Mouse (Mus musculus) WW6 (cell line): Measurements from ENCODE around the gene Egln1.

ENCODE experiments used
- DNase-seq: peaks from one replicate; pipeline ENCODE4 v3.0.0-alpha.2; 2013; ENCODE audit warnings: low read depth, low spot score

Egln1 gene

DNA sequence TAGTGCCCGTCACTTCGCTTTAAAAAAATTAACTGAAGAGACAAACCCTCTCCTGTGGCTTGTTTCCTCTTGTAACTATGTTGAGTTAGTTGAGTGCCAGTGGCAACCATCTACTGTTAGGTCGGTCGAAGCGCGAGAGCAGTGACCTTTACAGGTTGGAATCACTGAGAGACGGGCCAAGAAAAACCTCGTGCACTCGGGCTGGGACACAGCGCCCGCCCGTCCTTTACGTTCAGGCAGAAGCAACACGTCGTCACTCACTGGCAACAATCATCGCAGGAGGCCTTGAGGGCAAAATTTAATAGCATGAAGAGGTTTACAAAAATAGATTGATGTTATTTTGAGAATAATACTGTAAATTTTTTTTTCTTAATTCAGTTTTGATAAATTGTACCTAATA lies 39.2 kb downstream of the Egln1 start:
- DNase-seq, result no peak

DNA sequence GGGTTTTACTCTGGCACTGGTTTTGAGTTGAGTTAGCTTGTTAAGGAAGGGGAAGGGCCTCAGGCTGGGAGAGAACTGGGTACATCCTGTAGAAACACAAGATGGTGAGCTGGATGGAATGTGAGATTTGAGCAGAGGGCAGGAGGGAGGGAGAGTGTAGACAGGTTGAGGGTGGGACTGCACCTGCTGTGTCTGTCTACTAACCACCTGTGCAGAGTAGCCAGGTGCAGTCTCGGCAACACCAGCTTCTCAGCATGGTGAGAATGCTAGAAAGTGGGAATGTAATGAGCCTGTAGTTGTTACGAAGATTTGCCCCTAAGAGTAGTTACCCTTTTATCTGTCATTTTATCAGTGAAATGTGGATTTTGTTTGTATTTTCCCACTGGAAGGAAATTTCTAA lies 43.6 kb downstream of the Egln1 start:
- no peak for DNase-seq

DNA sequence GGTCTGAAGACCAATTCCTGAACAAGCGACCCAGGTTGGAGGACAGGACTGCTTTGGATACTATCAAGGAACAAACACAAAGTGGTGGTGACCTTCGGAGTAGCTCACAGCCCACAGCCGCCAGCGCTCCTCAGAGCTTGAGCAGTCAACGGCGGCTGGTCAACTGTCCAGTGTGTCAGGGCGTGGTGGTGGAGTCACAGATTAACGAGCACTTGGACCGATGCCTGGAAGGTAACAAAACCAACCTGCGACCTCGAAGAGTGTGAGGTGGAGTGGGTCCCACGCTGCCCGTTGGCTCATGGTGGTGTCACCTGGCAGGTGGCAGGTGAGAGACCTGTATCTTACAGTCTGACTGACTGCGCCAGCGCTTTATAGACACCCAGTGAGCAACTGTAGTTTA lies 45.9 kb downstream of the Egln1 start:
- no peak for DNase-seq

DNA sequence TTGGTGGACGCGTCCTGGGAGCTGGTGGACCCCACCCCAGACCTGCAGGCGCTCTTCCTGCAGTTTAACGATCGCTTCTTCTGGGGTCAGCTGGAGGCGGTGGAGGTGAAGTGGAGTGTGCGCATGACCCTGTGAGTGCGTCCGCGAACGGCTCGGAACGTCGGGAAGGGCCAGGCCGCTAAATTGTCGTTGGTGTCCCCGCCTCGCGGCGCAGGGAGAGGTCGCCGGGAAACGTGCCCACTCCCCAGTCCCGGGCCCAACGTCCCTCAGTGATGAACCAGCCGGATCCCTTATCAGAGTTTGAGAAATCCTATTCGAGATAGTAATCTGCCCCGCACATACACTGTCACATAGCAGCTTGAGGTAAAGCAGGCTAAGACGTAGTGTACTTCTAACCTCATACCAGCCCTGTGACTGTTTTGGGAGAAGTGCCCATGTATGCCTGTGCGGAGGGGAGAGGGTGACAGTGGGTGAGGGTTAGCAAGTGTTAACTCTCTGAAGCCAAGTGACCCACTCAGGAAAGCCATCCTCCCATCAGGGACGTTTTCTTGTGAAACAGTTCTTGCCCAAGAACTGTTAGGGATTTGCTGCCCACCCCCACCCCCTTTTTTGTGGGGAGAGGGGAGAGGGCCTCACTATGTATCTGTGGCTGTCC lies 50.7 kb downstream of the Egln1 start:
- no peak for DNase-seq

DNA sequence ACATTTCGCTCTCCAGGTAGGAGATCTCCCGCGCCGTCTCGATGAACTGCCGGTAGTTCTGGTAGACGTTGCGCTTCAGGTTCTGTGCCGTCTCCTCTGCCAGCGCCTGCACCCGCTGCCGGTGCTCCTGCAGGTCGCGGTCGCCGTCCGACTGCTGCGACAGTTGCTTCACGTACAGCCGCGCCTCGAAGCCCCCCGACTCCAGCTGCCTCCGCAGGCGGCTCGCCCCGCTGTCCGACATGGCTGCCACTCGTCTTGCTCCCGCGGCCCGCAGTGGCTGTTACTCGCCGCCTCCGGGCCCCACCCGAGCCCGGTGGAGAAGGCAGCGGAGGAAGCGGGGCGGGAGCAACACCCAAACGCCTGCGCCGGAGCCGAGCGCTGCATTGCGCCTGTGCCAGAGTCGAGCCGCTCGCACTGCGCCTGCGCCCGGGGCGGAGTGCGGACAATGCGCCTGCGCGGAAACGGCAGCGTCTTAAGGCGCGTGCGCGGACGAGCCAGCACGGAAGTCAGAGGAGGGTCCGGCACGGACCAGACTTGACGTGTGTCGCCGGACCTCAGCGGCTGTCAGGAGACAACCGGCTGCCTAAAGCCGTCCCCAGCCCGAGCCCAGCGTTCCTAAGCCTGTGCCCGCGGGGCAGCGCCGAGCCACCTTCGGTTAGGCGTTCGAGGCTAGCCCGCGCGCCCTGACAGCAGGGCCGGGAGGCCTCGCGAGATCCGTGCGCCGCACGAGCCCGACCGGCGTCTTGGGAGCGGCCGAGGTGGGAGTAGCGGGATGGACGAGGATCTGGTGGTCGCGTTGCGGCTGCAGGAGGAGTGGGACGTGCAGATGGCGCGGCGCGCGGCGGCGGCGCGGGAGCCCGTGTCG lies 51.5 kb downstream of the Egln1 start, which contains the start of the genes Exoc8 and Sprtn:
TSS of gene Exoc8 (minus strand) at position 320 of the 865 bp plus-strand sequence.
TSS of gene Sprtn (plus strand) at position 501 of the 865 bp plus-strand sequence.
- peak; percentile 96 for DNase-seq

DNA sequence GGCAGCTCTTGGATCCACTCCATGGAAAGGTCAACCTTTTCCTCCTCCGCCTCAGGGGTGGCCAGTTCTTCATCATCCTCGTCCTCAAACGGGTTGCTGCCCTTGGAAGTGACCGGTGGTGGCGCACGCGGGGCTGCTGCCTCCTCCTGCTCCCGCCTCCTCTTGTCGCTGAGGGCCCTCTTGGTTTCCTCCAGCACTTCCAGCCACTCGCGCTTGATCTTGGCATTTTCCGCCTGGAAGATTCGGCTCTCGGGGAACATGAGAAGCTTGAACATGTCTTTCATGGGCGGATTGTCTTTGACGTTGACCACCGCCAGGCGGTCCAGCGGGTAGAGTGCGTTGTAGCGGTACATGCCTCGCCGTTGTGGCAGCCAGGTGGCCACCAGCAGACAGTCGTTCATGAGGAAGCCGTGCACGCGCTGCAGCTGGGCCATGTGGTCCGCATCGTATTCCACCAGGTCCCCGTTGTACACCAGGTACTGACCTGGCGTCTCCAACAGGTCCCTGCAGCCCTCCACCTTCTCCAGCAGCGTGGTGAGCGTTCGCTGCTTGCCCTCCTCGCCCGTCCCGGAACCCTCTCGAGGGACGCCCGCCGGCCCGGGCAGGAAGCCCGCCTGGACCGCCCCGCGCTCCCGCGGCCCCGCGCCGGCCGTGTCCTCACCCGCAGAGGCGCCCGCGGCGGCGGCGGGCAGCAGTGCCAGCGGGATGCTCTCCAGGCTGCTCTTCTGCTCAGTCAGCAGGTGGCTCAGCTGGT lies 52.3 kb downstream of the Egln1 start:
- DNase-seq, result no peak

DNA sequence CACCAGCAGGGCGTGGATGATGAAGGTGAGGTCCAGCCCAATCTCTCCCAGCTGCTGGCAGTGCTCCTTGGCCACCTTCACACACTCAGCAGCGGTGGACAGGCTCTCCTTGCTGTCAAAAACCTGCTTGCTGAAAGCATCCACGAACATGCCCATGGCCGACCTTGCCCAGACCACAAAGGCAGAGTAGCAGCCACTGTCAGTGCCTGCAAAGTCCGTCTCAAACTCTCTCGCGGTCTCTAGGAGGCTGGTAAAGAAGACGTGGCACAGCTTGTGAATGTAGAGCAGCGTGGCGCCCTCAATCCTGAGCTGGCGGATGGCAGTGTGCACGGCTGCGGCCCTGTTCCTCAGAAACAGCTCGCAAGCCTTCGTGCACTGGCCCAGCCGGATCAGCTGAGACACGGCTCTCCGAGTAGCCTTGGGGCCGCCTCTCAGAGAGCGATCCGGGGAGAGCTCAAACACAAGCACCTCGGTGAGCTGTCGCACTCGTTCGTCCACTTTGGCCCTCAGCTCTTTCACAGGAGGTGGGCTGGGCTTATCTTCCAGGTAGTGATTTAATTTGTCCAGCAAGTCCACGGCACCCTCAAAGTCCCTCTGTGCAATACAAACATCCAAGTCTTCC lies 53.0 kb downstream of the Egln1 start:
- DNase-seq, result no peak

DNA sequence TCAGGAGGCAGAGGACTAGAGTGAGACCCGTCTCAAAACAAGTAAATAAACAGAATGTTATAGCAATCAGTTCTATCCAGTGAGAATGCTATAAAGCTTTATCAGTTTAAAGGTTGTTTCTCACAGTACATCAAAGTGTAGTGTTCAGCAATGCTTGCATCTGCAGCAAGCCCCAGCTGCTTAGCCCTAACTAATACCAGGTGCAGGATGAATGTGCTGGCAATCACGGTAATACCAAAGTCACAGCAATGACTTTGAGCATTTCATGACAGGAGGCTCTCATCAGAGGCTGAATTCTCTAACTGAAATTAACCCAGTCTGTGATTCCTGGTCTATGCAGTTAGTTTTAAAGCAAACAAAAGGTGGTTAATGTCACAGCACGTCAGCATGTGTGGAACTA lies 56.5 kb downstream of the Egln1 start:
- DNase-seq, result no peak

DNA sequence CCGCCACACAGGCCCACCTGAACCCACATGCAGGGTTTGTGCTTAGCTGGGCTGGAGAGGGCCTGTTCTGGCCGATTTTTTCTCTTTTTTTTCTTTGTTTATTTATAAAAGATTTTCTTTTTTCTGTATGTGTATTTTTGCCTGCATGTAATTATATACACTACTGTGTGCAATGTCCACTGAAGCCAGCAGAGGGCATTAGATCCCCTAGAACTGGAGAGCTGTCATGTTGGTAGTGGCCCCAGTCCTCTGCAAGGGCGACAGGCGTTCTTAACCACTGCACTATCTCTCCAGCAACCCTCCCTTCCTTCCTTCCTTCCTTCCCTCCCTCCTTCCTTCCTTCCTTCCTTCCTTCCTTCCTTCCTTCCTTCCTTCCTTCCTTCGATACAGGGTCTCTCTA lies 60.7 kb downstream of the Egln1 start:
- DNase-seq, result no peak

DNA sequence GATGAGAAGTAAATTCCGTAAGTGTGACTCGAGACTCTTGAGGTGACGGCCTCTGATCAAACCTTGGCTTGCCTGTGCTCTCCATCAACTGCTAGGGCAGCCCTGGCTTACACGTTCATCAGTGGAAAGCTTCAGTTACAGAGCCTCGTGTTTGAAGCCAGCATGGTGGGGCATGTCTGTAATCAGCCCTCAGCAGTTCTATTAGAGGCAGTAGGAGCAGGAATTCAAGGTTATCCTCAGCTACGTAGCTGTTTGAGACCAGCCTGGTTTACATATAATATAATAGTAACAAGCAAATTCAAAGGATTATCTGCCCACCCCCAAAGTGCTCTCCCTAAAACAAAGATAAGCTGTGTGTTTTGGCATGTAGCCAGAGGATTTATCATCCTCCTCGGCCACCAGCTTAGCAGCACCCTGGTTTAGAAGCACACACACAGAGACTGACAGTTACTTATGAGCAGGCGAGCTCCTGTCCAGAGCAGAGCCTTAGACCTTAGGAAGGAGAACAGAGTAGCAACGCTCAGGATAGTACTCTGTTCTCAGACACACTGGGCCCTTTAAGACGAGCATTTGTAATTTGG lies 70.1 kb downstream of the Egln1 start:
- no peak for DNase-seq

DNA sequence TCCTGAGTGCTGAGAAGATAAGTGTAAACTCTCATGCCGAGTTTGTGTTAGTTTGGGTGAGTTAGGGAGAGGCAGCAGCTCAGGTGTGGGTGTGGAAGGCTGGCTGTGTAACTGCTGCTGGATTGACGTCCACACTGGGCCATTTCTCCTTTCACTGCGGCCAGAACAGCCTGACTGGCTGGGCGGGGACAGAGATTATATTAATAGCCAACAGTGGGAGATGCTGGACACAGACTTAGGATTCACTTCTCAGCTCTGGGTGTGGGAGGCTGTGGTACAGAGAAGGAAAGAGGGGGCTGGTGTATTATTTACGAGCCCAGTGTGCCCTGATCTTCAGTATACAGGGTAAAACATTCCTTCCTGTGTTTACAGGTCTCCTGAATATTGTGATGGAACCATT lies 71.0 kb downstream of the Egln1 start:
- DNase-seq, result no peak

DNA sequence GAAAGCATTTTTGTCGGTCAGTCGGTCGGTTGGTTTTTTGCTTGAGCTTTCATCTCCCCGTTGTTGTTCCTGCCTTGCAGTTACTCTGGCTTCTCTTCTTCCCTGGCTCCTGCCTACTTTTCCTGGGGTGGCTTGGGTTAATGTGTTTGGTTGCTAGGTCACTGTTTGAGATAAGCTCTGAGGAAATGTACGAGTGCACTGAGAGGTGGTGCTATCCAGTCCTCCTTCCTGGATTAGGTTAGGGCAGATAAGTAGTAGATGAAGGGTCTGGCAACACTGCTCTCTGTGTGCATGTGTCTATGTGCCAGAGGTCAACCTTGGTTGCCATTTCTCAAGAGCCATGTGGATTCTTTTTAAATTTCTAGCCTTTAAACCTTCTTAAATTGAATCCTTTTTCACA lies 76.4 kb downstream of the Egln1 start:
- no peak for DNase-seq

DNA sequence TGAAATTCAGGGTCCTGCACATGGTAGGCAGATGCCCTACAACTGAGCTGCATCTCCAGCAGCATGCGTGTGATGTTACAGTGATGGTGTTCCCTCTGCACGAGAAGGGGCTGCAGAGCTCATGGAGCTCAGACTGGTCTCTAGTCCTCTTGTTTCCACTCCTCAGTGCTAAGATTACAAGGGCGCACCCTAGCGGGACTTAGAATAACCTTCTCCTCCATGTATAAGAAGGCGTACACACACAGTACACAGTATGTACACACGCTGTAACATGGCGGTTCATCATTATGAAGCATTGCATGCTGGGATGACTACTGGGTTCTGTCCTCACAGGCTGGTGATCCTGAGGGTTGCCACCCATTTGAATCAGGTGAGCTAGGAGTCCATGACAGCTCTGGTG lies 77.0 kb downstream of the Egln1 start:
- no peak for DNase-seq

DNA sequence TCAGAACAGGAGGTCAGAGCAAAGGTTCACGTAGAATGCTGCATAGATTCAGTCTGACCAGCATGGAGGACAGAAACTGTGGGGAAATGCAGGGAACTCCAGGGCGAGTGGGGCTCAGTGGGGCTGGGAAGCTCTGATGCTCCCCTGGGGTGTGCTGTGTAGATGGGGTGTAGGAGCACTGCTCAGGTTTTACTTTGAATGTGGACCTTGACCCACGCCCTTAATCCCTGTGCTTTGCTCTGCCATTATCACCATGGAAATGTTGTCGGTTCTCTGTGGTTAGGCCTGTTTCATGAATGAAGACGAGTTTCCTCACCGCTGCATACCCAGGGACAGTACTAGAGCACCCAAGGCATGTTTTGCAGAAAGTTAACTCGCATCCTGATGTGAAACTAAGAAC lies 77.7 kb downstream of the Egln1 start:
- DNase-seq, result no peak

DNA sequence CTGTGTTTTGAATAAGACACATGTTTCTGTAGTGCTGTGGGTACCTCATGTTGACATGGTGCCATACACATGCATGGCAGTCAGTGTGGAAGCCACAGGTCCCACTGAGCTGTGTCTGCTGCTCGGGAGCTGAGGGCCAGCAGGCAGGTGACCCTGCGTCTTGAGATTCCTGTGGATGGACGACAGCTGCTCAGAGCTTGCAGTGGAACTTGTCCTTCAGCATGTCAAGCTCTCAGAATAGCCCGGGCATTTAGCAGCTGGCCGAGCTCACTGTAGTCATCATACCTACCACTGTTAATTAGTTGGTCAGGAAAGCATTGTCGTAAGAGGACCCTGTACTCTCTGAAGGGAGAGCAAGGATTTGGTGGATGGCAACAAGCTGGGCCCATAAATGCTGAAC lies 79.4 kb downstream of the Egln1 start:
- DNase-seq, result no peak

DNA sequence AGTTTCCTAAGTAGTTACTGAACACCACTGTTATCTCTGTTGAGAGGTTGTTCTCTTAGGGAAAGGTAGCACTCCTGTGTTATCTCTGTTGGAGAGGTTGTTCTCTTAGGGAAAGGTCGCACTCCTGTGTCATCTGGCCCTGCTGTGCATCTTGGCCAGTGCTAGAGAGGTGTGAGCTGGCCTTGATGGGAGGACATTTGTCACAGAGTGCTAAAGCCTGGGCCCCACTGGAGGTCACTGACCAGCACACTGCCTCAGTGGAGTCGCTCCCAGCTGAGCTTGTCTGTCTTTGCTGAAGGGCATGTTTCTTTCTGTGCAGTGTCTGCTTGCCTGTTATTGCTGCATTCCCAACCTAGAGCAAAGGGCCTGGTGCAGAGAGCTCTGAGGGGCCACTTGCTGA lies 82.0 kb downstream of the Egln1 start:
- no peak for DNase-seq

DNA sequence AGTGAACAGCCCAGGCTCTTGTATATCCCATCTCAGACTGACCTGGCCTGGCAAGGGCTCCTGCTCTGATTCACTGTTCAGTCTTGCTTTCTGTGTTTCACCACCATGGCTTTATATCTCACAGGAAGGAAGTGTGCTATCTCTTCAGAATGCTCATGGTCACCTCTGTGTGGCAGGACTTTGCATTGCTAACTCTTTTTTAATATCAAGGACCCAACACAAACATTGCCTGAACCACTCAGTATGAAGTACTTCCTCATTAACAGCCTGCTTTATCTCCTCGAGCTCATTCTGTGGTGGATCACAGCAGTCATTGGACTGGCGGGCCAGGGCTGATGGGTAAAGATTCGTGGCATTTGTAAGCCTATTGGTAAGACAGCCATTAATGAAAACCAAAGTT lies 82.5 kb downstream of the Egln1 start:
- DNase-seq, result no peak

DNA sequence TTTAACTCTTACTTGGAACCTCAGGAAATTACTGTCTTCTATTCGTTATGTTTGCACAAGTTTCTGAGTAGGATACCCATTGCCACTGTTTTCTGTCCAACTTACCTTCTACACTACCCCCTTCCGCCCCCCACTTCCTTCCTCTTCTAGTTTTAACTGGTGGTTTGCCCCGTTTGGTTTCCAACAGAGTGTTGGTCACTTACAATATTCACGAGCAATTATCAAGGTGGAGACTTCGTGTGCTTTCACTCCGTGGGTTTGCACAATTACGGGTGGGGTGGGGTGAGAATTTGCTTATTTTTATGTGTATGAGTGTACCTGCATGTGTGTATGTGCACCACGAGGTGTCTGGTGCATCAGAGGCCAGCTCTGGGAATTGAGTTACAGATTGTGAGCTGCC lies 85.4 kb downstream of the Egln1 start:
- no peak for DNase-seq

DNA sequence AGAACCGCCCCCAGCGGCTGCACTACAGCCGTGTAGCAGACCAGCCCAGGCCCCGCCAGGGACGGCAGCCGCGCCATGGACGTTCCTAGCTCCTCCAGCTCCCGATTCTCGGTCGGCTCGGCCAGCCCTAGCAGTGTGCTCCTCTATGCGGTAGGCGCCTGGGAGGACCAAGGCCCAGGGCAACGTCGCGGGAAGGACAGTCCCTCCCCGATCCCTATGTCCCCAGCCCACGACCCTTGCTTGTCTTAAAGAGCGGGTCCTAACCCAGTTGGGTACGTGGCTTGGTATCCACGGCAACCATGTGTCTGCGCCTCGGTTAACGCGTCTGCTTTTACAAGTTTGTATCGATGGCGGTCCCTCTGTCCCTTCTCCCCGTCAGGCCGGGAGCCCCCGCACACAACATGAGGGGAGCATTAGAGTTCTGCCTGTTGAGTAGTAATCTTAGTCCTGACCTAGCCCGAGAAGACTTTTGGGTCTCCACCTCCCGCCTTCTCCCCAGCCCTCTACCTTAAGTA lies 85.9 kb downstream of the Egln1 start:
- DNase-seq, result no peak

DNA sequence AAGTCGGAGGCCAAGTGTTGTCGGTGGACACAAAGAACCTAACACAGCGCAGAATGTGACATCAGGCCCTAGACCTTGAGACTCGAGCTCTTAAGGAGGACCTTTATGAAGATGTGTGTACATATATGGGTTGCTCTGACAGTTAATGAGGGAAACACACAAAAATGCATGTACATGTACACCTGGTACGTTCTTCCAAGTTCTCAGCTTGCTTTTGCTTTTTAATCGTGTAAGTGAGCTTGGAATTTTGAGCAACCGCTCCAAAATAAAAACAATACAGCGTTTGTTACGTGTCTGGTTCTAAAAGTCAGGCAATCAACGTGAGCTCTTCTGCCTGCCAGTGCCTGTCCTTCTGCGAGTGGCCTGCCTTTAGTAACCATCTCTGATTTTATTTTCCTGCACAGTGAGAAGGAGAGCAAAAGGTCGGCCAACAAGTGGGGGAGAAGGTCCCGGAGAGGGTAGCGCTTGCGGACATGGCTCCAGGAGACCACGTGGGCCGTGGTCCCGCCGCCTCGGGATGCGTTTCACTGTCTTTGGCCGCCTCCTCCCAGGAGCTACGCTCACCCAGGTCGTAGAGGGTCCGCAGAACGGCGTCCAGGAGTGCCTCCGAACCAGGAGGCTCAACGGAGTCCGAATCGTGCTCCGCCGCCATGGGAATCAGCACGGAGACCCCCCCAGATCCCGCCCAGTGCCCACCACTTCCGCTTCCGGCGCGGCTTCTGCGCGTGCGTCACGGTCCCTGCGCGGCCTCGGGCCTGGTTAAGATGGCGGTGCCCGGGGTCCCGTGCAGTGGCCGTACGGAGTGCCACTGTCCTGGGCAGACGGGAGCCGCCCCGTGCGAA lies 86.6 kb downstream of the Egln1 start, which contains the start of the genes Gnpat and 2810004N23Rik:
TSS of gene Gnpat (plus strand) at position 713 of the 842 bp plus-strand sequence.
TSS of gene 2810004N23Rik (minus strand) at position 800 of the 842 bp plus-strand sequence.
- peak; percentile 76 for DNase-seq
